Mouse (Mus musculus) midbrain, embryonic 11.5 days (tissue): Measurements from ENCODE around the gene Rhd. TPM values are rescaled to one million over a fixed set of nuclear protein-coding genes. Genes with fewer than 3 reads are reported as not detected.

Experiments
- ATAC-seq: fragments of 200-750 bp; cut with Nextera tagmentation; 2 replicates; pipeline ENCODE4 v1.8.0; 2017; ENCODE audit warnings: moderate TSS enrichment, moderate library complexity; ENCODE audit not compliant: low FRiP score
- DNase-seq: peaks from one replicate; pipeline ENCODE4 v3.0.0; 2015; ENCODE audit warnings: low spot score; ENCODE audit errors: missing footprints
- H3K27ac ChIP-seq: fragments of 300-500 bp; sonication (generic); 2 replicates; pipeline ENCODE4 v1.5.1; 2014; ENCODE audit warnings: low read depth, low read length
- H3K27me3 ChIP-seq: fragments of 300-500 bp; sonication (generic); 2 replicates; pipeline ENCODE4 v1.6.1; 2014; ENCODE audit warnings: mild to moderate bottlenecking, low read length, moderate library complexity, mixed read lengths; ENCODE audit not compliant: control insufficient read depth, insufficient read depth
- H3K36me3 ChIP-seq: fragments of 300-500 bp; sonication (generic); 2 replicates; pipeline ENCODE4 v1.6.1; 2014; ENCODE audit warnings: mild to moderate bottlenecking, low read length, moderate library complexity, mixed read lengths; ENCODE audit not compliant: control insufficient read depth, insufficient read depth
- H3K4me1 ChIP-seq: fragments of 300-500 bp; sonication (generic); 2 replicates; pipeline ENCODE4 v1.6.1; 2014; ENCODE audit warnings: low read length; ENCODE audit not compliant: control insufficient read depth, insufficient read depth
- H3K4me2 ChIP-seq: fragments of 300-500 bp; sonication (generic); 2 replicates; pipeline ENCODE4 v1.6.1; 2014; ENCODE audit warnings: mild to moderate bottlenecking, moderate library complexity
- H3K4me3 ChIP-seq: fragments of 300-500 bp; sonication (generic); 2 replicates; pipeline ENCODE4 v1.5.1; 2014; ENCODE audit warnings: low read depth, low read length
- H3K9ac ChIP-seq: fragments of 300-500 bp; sonication (generic); 2 replicates; pipeline ENCODE4 v1.6.1; 2014; ENCODE audit warnings: low read length
- H3K9me3 ChIP-seq: fragments of 300-500 bp; sonication (generic); 2 replicates; pipeline ENCODE4 v1.6.1; 2016; ENCODE audit warnings: low read length; ENCODE audit not compliant: control insufficient read depth
- WGBS: fragments of 180-500 bp; shearing (Covaris S2); extraction: QIAGEN DNeasy Blood & Tissue Kit; methylation state at CpG from one replicate; pipeline ENCODE4 v1.1.7; 2014; 5-methylcytosine and 5-hydroxymethylcytosine counted together
- polyA plus RNA-seq: library from polyadenylated mRNA; unstranded; fragments of >200 nt; fragmentation: Nextera tagmentation; extraction: Ambion mirVana; gene quantifications from 2 replicates; pipeline ENCODE4 v1.2.1, GENCODE M21; 2014

Gene Rhd
- polyA plus RNA-seq, 1 experiment from 2014 or later: 19.2 TPM

DNA sequence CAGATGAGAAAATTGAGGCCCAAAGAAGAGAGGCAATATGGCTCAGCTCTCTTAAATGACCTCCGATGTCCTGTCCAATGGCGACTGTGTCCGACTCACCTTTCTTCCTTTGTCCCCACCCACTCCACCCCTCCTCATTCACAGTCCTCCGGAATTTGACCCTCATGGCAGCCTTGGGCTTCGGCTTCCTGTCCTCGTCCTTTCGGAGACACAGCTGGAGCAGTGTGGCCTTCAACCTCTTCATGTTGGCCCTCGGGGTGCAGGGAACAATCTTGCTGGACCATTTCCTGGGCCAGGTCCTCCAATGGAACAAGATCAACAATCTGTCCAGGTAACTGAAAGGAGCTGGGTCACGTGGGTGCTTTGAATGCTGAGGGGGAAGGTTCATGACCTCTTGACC lies 11.8 kb downstream of the Rhd start:
- H3K9ac ChIP-seq: no peak overlapping the region
- H3K4me2 ChIP-seq: no peak overlapping the region
- DNase-seq (no peak), ATAC-seq (no peak)
- H3K36me3 ChIP-seq: no peaks in the 10 kb centered on the region
- H3K4me3 ChIP-seq: no peak overlapping the region
- H3K27me3 ChIP-seq: no peaks in the 10 kb centered on the region
- H3K9me3 ChIP-seq: no peaks in the 10 kb centered on the region
- WGBS: 83% methylated on average over 9 of the region's 9 CpGs
- H3K4me1 ChIP-seq: no peaks in the 10 kb centered on the region
- no peak overlapping the region for H3K27ac ChIP-seq

DNA sequence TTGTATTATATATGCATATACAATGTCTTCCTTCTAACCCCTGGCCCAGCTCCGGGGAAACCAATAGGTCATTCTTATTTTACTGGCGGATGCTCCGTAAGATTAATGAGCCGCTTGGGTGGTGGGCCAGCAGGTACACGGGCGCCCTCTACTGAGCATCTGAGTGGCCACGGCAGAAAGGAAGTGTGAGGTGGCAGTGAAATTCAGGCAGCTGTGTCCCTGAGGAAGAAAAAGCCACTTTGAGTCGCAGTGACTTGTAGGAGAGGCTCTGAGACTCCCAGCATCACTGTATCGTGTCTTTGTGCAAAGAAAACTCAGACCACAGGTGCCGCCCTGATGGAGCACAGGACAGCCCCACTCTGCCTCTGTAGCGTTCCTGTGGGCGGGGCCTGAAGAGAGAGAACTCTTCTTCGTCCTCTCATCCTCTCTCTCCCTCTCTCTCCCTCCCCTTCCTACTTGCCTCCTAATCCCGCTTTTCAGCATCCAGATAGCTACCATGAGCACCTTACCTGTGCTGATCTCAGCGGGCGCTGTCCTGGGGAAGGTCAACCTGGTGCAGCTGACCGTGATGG lies 15.2 kb downstream of the Rhd start:
- no peak for ATAC-seq
- no peak overlapping the region for H3K27ac ChIP-seq
- 0 out of 2 replicates have a peak overlapping the region, but pooled peaks have one; percentile 18 for H3K9ac ChIP-seq
- 3% methylated on average over 17 of the region's 17 CpGs for WGBS
- peak overlapping the region; percentile 7; the same call in 1 of the 2 replicates for H3K4me3 ChIP-seq
- no peaks in the 10 kb centered on the region for H3K27me3 ChIP-seq
- no peaks in the 10 kb centered on the region for H3K4me1 ChIP-seq
- peak; percentile 97 for DNase-seq
- no peaks in the 10 kb centered on the region for H3K9me3 ChIP-seq
- H3K36me3 ChIP-seq: no peaks in the 10 kb centered on the region
- H3K4me2 ChIP-seq: peak overlapping the region; percentile 42

DNA sequence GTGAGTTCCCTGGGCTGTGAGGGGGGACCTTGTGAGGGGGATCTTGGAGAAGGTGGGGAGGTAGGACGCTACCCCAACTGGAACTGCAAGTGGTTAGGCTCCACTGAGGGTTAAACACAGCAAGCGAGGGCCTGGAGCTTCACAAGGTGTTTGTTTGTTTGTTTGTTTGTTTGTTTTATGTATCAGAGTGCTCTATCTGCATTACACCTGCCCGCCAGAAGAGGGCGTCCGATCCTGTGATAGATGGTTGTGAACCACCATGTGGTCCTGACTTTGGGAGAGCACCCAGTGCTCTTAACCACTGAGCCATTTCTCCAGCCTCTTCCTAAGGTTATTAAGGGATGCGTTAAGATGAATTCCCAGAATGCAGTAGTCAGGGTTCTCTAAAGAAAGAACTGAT lies 15.7 kb downstream of the Rhd start:
- Histone ChIP-seq H3K36me3 (no peaks in the 10 kb centered on the region), H3K27me3 (no peaks in the 10 kb centered on the region), H3K9ac (0 out of 2 replicates have a peak overlapping the region, but pooled peaks have one; percentile 18), H3K4me2 (peak overlapping the region; percentile 42), H3K9me3 (no peaks in the 10 kb centered on the region), H3K27ac (no peak overlapping the region), H3K4me1 (no peaks in the 10 kb centered on the region), H3K4me3 (no peak overlapping the region)
- DNase-seq (no peak), ATAC-seq (no peak)
- WGBS: 23% methylated on average over 6 of the region's 6 CpGs

DNA sequence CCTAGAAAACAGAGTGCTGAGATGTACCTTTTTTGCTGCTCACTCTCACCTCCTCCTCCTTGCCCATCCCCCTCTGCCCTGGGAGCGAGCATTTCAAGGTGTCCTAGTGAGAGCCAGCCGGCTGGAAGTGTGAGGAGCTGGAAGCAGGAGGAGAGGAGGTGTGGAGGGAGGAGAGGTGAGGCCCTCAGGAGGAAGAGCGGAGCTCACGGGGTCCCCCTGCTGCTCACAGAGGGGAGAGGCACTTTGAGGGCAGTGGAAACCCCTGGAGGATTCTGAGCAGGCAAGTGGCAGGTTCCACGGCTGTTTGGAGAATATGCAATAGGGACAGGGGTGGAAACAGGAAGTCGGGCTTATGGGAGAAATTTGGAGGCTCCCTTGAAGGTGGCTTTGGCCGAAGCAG lies 18.9 kb downstream of the Rhd start:
- Histone ChIP-seq H3K4me1 (no peaks in the 10 kb centered on the region), H3K4me3 (no peak overlapping the region), H3K9me3 (no peaks in the 10 kb centered on the region), H3K27me3 (no peaks in the 10 kb centered on the region), H3K4me2 (no peak overlapping the region), H3K36me3 (no peaks in the 10 kb centered on the region), H3K9ac (no peak overlapping the region), H3K27ac (no peak overlapping the region)
- ATAC-seq: no peak
- WGBS: 37% methylated on average over 7 of the region's 7 CpGs
- DNase-seq: no peak

DNA sequence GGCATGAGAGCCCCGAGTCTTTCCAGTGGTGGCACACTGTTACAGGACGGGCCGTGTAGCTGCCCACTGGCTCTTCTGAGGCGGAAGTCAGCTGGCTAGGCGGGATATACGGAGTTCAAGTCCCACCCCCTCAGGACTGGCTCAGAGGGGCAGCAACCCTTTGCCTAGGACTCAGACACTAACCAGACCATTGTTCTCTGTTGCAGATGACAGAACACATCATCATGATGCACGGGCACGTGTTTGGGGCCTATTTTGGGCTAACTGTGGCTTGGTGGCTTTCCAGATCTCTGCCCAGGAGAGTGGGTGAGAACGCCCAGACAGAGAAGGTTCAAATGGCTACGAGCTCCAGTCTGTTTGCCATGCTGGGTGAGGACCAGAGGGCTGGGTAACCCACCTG lies 19.5 kb downstream of the Rhd start:
- Histone ChIP-seq H3K4me1 (no peaks in the 10 kb centered on the region), H3K4me3 (no peak overlapping the region), H3K27me3 (no peaks in the 10 kb centered on the region), H3K27ac (no peak overlapping the region), H3K9me3 (no peaks in the 10 kb centered on the region), H3K36me3 (no peaks in the 10 kb centered on the region), H3K4me2 (no peak overlapping the region), H3K9ac (no peak overlapping the region)
- ATAC-seq (no peak), DNase-seq (no peak)
- WGBS: 88% methylated on average over 10 of the region's 10 CpGs

DNA sequence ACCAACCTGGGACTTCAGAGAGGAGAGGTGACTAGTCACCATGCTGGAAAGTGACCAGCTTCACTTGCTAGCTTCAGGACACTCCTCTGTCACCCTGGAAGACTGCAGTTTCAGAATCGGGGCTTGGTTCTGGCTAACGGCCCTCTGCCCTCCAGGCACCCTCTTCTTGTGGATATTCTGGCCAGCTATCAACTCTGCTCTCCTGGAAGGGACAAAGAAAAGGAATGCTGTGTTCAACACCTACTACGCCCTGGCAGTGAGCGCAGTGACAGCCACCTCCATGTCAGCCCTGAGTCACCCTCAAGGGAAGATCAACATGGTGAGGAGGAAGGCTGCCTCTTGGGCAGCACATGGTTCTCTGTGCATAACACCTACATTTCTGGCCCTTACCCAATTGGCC lies 20.0 kb downstream of the Rhd start:
- H3K9me3 ChIP-seq: no peaks in the 10 kb centered on the region
- 92% methylated on average over 4 of the region's 4 CpGs for WGBS
- ATAC-seq (no peak), DNase-seq (no peak)
- no peaks in the 10 kb centered on the region for H3K4me1 ChIP-seq
- no peak overlapping the region for H3K4me2 ChIP-seq
- no peak overlapping the region for H3K27ac ChIP-seq
- H3K4me3 ChIP-seq: no peak overlapping the region
- no peak overlapping the region for H3K9ac ChIP-seq
- H3K36me3 ChIP-seq: no peaks in the 10 kb centered on the region
- H3K27me3 ChIP-seq: no peaks in the 10 kb centered on the region

DNA sequence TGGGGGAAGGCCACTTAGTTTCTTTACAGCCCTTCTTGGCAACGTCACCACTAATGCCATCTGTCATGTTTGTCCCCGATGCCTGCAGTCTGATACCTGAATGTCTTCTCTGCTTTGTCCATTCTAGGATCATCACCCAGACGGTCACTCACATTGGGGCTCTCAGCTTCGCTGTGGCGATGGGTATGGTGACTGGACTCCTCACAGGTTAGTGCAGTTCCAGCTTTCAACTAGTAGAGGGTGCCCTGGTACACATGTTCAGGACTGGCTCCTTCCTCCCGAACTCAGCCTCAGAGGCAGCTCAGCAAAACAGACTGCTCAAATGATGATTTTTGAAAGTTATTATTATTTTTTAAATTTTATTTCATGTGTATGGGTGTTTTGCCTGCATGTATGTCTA lies 27.8 kb downstream of the Rhd start:
- Histone ChIP-seq H3K27me3 (no peaks in the 10 kb centered on the region), H3K4me2 (no peak overlapping the region), H3K27ac (no peak overlapping the region), H3K4me1 (no peaks in the 10 kb centered on the region), H3K9ac (no peak overlapping the region), H3K4me3 (no peak overlapping the region), H3K36me3 (peaks cover 2% of the 10 kb centered on the region; the same call in 1 of the 2 replicates), H3K9me3 (no peaks in the 10 kb centered on the region)
- no peak for DNase-seq
- ATAC-seq: no peak
- 85% methylated on average over 6 of the region's 6 CpGs for WGBS

DNA sequence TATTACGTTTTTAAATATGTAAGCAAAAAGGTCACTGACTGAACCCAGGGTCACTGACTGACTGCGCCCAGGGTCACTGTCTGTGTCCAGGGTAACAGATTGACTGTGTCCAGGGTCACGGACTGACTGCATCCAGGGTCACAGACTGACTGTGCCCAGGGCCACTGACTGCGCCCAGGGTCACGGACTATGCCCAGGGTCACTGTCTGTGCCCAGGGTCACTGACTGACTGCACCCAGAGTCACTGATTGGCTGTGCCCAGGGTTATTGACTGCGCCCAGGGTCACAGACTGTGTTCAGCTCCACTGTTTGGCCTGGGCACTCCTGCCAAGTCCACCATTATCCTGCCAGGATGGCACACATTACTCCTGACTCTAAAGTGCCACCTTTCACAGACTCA lies 32.9 kb downstream of the Rhd start:
- Histone ChIP-seq H3K4me1 (no peaks in the 10 kb centered on the region), H3K4me3 (no peak overlapping the region), H3K27ac (no peak overlapping the region), H3K4me2 (no peak overlapping the region), H3K9me3 (no peaks in the 10 kb centered on the region), H3K36me3 (peaks cover 18% of the 10 kb centered on the region; the same call in 1 of the 2 replicates), H3K27me3 (no peaks in the 10 kb centered on the region), H3K9ac (no peak overlapping the region)
- WGBS: 82% methylated on average over 6 of the region's 6 CpGs
- DNase-seq (no peak), ATAC-seq (no peak)

DNA sequence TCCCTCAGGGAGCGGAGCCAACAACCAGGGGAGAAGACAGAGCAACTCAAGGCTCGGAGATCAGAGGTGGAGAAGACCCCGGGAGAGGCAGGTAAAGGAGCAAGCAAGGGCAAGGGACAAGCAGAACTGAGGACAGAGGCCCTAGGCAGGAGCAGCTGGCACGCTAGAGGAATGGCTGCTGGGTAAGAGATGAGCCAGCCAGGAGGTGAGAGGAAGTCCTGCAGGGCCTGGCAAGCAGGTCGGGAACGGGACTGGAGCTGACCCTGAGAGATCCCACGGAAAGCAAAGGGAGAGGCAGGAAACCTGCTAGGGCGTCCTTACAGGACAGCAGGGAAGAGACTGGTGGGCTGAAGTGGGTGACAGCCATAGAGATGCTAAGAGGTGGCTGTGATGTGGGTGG lies 36.8 kb downstream of the Rhd start:
- no peaks in the 10 kb centered on the region for H3K4me1 ChIP-seq
- no peak overlapping the region for H3K9ac ChIP-seq
- H3K27me3 ChIP-seq: no peaks in the 10 kb centered on the region
- H3K4me2 ChIP-seq: no peak overlapping the region
- ATAC-seq (no peak), DNase-seq (no peak)
- H3K9me3 ChIP-seq: no peaks in the 10 kb centered on the region
- no peak overlapping the region for H3K27ac ChIP-seq
- H3K36me3 ChIP-seq: peaks cover 21% of the 10 kb centered on the region; the same call in 1 of the 2 replicates
- no peak overlapping the region for H3K4me3 ChIP-seq
- WGBS: 94% methylated on average over 8 of the region's 8 CpGs
